Mouse (Mus musculus): ENCODE measurements at regions not wholly inside any gene's neighbourhood (a gene's known extent, or its start where the extent isn't known, plus 50 kb on each side); places are given as distances from the start of the nearest gene placed in this dataset.

GRCm38 (mm10) chrX:167088438-167088837 lies 120.7 kb downstream of the Tmsb4x start:
- ATAC-seq: no peak
- TF ChIP-seq EP300 (IDR thresholded peaks at IDR 0.05) (no peak), CTCF (IDR thresholded peaks at IDR 0.05) (no peak)
- Histone ChIP-seq H3K9me3 (ENCODE audit: low read length) (no peaks in the 10 kb centered on the region), H3K4me3 (ENCODE audit: low read depth, low read length) (no peak overlapping the region), H3K36me3 (ENCODE audit: insufficient read depth, low read length) (no peaks in the 10 kb centered on the region), H3K4me2 (replicated peaks; ENCODE audit: low read depth, low read length) (no peak overlapping the region), H3K4me1 (ENCODE audit: insufficient read depth, low read depth, low read length) (no peaks in the 10 kb centered on the region), H3K27me3 (replicated peaks; ENCODE audit: insufficient read depth, low read length) (no peaks in the 10 kb centered on the region), H3K9ac (replicated peaks; ENCODE audit: low read depth) (no peak overlapping the region), H3K27ac (ENCODE audit: low read length) (no peak overlapping the region)
- DNase-seq (ENCODE audit: low spot score): no peak
- WGBS: 51% methylated on average over 2 of the region's 2 CpGs

DNA sequence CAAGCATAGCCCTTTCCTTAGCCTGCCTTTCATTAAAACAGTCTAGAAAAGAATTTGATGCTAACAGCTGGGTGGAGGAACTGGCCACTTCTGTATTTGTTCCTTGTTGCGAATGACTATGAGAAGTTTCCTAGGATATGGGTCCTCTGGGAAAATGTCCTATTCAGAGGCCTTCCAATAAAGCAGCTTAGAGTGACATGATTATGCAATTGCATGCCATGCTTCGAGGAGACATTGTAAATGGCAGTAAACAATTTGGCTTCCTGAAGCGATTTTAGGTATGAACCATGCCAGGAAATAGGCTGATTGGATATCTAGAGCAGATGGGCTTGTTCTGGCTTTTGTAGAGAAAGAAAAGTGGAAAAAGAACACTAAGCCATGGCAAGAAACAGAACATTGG lies 128.3 kb downstream of the Tmsb4x start:
- H3K36me3 ChIP-seq (ENCODE audit: insufficient read depth, low read length): no peaks in the 10 kb centered on the region
- DNase-seq (ENCODE audit: low spot score) (peak; percentile 14), ATAC-seq (no peak)
- WGBS: 31% methylated on average over 3 of the region's 3 CpGs
- no peaks in the 10 kb centered on the region for H3K4me1 ChIP-seq (ENCODE audit: insufficient read depth, low read depth, low read length)
- H3K4me2 ChIP-seq (replicated peaks; ENCODE audit: low read depth, low read length): no peak overlapping the region
- no peak overlapping the region for H3K27ac ChIP-seq (ENCODE audit: low read length)
- no peak overlapping the region for H3K9ac ChIP-seq (replicated peaks; ENCODE audit: low read depth)
- no peaks in the 10 kb centered on the region for H3K9me3 ChIP-seq (ENCODE audit: low read length)
- no peak overlapping the region for H3K4me3 ChIP-seq (ENCODE audit: low read depth, low read length)
- H3K27me3 ChIP-seq (replicated peaks; ENCODE audit: insufficient read depth, low read length): no peaks in the 10 kb centered on the region
- TF ChIP-seq CTCF (IDR thresholded peaks at IDR 0.05) (no peak), EP300 (IDR thresholded peaks at IDR 0.05) (no peak)

- H3K4me3 ChIP-seq (ENCODE audit: low read depth, low read length): no peak overlapping the region
- no peak overlapping the region for H3K9ac ChIP-seq (replicated peaks; ENCODE audit: low read depth)
- no peaks in the 10 kb centered on the region for H3K36me3 ChIP-seq (ENCODE audit: insufficient read depth, low read length)
- H3K9me3 ChIP-seq (ENCODE audit: low read length): no peaks in the 10 kb centered on the region
- DNase-seq (ENCODE audit: low spot score) (no peak), ATAC-seq (no peak)
- no peaks in the 10 kb centered on the region for H3K4me1 ChIP-seq (ENCODE audit: insufficient read depth, low read depth, low read length)
- 46% methylated on average over 2 of the region's 2 CpGs for WGBS
- H3K27me3 ChIP-seq (replicated peaks; ENCODE audit: insufficient read depth, low read length): no peaks in the 10 kb centered on the region
- no peak overlapping the region for H3K4me2 ChIP-seq (replicated peaks; ENCODE audit: low read depth, low read length)
- TF ChIP-seq EP300 (IDR thresholded peaks at IDR 0.05) (no peak), CTCF (IDR thresholded peaks at IDR 0.05) (no peak)
- no peak overlapping the region for H3K27ac ChIP-seq (ENCODE audit: low read length)
These were observed 140.0 kb downstream of the Tmsb4x start for GRCm38 (mm10) chrX:167069075-167069474.

DNA sequence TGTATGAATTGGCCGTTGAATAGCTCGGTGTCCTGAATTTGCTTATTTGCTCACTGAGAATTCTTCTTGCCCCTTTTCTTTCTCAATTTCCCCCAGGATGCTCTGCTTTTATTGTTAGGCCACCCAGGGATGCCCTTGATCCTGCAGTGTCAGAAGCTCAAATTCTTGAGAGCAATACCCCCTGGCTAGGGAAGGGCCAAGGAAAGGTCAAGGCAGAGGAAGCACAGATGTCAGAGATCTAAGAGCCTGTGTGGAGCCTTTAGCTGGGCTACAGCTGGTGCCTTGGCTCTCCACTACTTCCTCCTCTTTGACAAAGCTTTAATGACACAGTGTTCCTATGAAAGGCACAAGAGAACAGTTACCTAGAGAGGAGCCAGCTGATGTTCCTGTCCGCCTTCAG lies 141.2 kb downstream of the Tmsb4x start:
- no peak overlapping the region for H3K9ac ChIP-seq (replicated peaks; ENCODE audit: low read depth)
- H3K36me3 ChIP-seq (ENCODE audit: insufficient read depth, low read length): no peaks in the 10 kb centered on the region
- no peak overlapping the region for H3K4me2 ChIP-seq (replicated peaks; ENCODE audit: low read depth, low read length)
- no peaks in the 10 kb centered on the region for H3K9me3 ChIP-seq (ENCODE audit: low read length)
- no peak overlapping the region for H3K4me3 ChIP-seq (ENCODE audit: low read depth, low read length)
- TF ChIP-seq EP300 (IDR thresholded peaks at IDR 0.05): no peak
- DNase-seq (ENCODE audit: low spot score) (no peak), ATAC-seq (no peak)
- no peaks in the 10 kb centered on the region for H3K27me3 ChIP-seq (replicated peaks; ENCODE audit: insufficient read depth, low read length)
- H3K4me1 ChIP-seq (ENCODE audit: insufficient read depth, low read depth, low read length): no peaks in the 10 kb centered on the region
- no peak overlapping the region for H3K27ac ChIP-seq (ENCODE audit: low read length)
- WGBS: 65% methylated on average over 3 of the region's 3 CpGs

- H3K27me3 ChIP-seq (replicated peaks; ENCODE audit: insufficient read depth, low read length): no peaks in the 10 kb centered on the region
- no peak for ATAC-seq
- H3K27ac ChIP-seq (ENCODE audit: low read length): no peak overlapping the region
- 25% methylated on average over 4 of the region's 4 CpGs for WGBS
- TF ChIP-seq EP300 (IDR thresholded peaks at IDR 0.05) (no peak), CTCF (IDR thresholded peaks at IDR 0.05) (no peak)
- no peak overlapping the region for H3K4me2 ChIP-seq (replicated peaks; ENCODE audit: low read depth, low read length)
- no peak for DNase-seq (ENCODE audit: low spot score)
- no peaks in the 10 kb centered on the region for H3K9me3 ChIP-seq (ENCODE audit: low read length)
- no peaks in the 10 kb centered on the region for H3K36me3 ChIP-seq (ENCODE audit: insufficient read depth, low read length)
- no peaks in the 10 kb centered on the region for H3K4me1 ChIP-seq (ENCODE audit: insufficient read depth, low read depth, low read length)
- H3K4me3 ChIP-seq (ENCODE audit: low read depth, low read length): no peak overlapping the region
- no peak overlapping the region for H3K9ac ChIP-seq (replicated peaks; ENCODE audit: low read depth)
These were observed 145.2 kb downstream of the Tmsb4x start for GRCm38 (mm10) chrX:167063881-167064280.

DNA sequence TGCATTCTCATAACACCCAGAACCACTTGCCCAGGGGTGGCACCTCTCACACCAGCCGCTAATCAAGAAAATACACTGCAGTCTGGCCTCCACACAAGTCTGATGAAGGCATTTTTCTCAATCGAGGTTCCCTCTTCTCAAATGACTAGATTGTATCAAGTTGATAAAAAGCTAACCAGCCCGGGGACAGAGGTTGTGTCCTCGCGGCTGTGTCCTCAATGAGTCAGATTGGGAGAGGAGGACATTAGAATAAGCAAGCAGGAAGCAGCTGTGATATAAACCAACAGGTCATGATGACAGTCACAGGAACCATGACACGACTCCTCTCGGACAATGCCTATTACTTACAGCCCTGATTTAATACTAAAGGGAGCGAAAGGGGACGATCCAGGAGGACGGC lies 156.7 kb downstream of the Tmsb4x start:
- Histone ChIP-seq H3K4me3 (ENCODE audit: low read depth, low read length) (no peak overlapping the region), H3K36me3 (ENCODE audit: insufficient read depth, low read length) (no peaks in the 10 kb centered on the region), H3K27me3 (replicated peaks; ENCODE audit: insufficient read depth, low read length) (no peaks in the 10 kb centered on the region), H3K27ac (ENCODE audit: low read length) (no peak overlapping the region), H3K9me3 (ENCODE audit: low read length) (no peaks in the 10 kb centered on the region), H3K4me1 (ENCODE audit: insufficient read depth, low read depth, low read length) (no peaks in the 10 kb centered on the region), H3K4me2 (replicated peaks; ENCODE audit: low read depth, low read length) (no peak overlapping the region), H3K9ac (replicated peaks; ENCODE audit: low read depth) (no peak overlapping the region)
- peak; percentile 27 for DNase-seq (ENCODE audit: low spot score)
- ATAC-seq: peak; percentile 24; the same call in 1 of the 2 replicates
- TF ChIP-seq EP300 (IDR thresholded peaks at IDR 0.05) (no peak), CTCF (IDR thresholded peaks at IDR 0.05) (no peak)
- WGBS: 69% methylated on average over 10 of the region's 10 CpGs

DNA sequence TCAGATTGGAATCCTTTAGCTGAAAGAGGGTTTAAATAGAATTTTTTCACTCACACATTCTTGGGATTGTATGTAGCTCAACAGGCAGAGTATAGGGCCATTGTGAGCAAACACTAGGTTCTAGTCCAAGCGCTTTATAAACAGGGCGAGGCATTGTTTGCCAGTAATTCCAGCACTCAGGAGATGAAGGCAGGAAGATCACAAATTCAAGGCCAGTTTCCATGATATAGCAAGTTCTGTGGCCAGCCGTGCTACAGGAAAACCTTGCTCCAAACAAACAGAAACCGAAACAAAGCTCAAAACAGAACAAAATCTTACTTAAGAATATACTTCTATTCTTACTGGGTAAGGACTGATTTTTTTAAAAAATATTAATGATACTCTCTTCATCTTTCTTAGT lies 159.0 kb downstream of the Tmsb4x start:
- peak; percentile 63 for ATAC-seq
- TF ChIP-seq EP300 (IDR thresholded peaks at IDR 0.05) (no peak), CTCF (IDR thresholded peaks at IDR 0.05) (no peak)
- no peaks in the 10 kb centered on the region for H3K27me3 ChIP-seq (replicated peaks; ENCODE audit: insufficient read depth, low read length)
- H3K27ac ChIP-seq (ENCODE audit: low read length): peak overlapping the region; percentile 52
- no peak overlapping the region for H3K4me2 ChIP-seq (replicated peaks; ENCODE audit: low read depth, low read length)
- 52% methylated on average over 4 of the region's 4 CpGs for WGBS
- no peaks in the 10 kb centered on the region for H3K9me3 ChIP-seq (ENCODE audit: low read length)
- H3K9ac ChIP-seq (replicated peaks; ENCODE audit: low read depth): no peak overlapping the region
- peak; percentile 25 for DNase-seq (ENCODE audit: low spot score)
- no peaks in the 10 kb centered on the region for H3K36me3 ChIP-seq (ENCODE audit: insufficient read depth, low read length)
- H3K4me1 ChIP-seq (ENCODE audit: insufficient read depth, low read depth, low read length): no peaks in the 10 kb centered on the region
- no peak overlapping the region for H3K4me3 ChIP-seq (ENCODE audit: low read depth, low read length)
